Mouse (Mus musculus) G1E (cell line): ENCODE measurements around the gene Satb1.

Experiments
- CTCF ChIP-seq: IDR thresholded peaks from 2 replicates; pipeline ENCODE4 v1.5.1; 2012; ENCODE audit warnings: low read depth, low read length, inconsistent platforms, mixed read lengths
- GATA2 ChIP-seq: IDR thresholded peaks from 2 replicates; pipeline ENCODE4 v1.6.1; 2012; ENCODE audit warnings: low read depth, low read length, inconsistent platforms, borderline replicate concordance
- TAL1 ChIP-seq: conservative IDR thresholded peaks from 2 replicates; pipeline ENCODE4 v1.6.1; 2012; ENCODE audit warnings: low read depth, low read length, inconsistent platforms, mixed read lengths

- TF ChIP-seq CTCF (no peak), TAL1 (no peak), GATA2 (no peak)
Measured at GRCm38 (mm10) chr17:51783591-51784279, 49.4 kb downstream of the Satb1 start.
